Mouse (Mus musculus) urinary bladder, postnatal 10 days (tissue): Measurements from ENCODE around the gene Gpr37l1.
"Not testable (repeated sequence)": the region's sequence is repeated elsewhere in the genome, so short reads cannot be mapped to it uniquely, and the experiment has no call there.

ENCODE experiments used
- DNase-seq: peaks from one replicate; pipeline ENCODE4 v3.0.0; 2022; ENCODE audit warnings: low spot score

Gene Gpr37l1

DNA sequence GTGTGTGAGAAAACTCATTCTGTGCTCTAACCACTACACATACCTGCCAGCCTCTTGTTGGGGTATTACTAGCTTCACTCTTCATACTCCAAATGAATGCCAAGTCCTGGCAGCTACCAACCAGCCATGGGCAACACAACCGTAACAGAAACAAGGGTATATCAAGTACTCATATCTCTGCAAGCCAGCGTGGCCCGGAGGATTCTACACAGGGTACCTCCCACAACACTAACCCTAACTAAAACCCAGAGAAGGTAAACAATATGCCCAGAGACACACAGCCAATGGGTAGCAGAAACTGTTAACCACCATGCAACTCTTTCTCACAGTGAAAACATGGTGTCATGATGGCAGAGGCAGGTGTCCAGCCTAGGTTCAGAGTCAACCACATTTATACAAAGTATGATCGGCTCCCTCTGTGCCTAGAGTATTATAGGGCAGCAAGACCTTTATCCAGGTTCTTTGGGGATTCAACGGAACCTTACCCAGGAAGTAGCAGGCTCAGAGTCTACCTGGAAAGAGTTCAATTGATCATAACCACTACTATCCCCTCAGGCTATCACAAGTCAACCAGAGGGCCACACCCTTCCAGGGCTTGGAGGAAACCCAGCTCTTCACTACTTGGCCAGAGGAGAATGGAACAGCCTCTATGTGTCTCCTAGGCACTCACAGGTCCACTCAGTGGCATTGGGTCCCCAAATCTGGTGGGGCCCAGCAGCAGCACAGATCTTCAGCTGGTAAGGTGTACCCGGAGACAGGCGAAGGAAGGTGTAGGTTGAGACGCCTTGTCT lies 42.7 kb downstream of the Gpr37l1 start:
- DNase-seq: no peak

DNA sequence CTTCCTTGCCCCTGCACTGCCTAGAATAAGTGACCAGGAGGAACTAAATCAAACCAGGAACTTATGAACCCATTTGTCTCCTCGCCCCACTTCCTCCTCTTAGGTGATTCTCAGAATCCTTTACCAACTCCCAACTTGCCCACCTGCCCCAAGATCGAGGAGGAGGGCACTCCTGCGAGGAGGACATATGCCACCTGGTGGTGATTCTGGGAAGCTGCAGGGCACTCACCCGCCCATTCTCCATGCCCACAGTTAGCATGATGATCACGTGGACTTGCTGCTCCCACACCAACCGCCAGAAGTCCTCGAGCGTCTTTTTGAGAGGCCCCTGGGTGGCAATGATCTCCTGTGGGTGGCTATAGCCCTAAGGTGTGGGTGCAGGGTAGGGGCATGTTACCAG lies 54.8 kb downstream of the Gpr37l1 start:
- no peak for DNase-seq

DNA sequence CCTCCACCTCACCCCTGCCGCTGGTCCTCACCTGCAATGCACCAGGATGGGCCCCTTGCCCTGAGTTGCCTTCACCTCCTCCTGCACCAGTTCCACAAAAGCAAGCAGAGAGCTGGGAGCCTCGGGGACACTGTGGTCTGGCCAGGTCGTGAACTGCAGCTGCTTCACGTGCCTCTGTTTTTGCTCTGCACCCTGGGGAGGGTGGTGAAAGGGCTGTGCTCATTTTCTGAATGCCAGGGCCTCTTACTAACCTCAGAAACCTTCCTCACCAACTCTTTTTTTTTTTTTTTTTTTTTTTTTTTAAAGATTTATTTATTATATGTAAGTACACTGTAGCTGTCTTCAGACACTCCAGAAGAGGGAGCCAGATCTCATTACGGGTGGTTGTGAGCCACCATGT lies 56.2 kb downstream of the Gpr37l1 start:
- DNase-seq: not testable (repeated sequence)
